Mouse (Mus musculus): ENCODE results near the gene Apod.

The Apod gene

DNA sequence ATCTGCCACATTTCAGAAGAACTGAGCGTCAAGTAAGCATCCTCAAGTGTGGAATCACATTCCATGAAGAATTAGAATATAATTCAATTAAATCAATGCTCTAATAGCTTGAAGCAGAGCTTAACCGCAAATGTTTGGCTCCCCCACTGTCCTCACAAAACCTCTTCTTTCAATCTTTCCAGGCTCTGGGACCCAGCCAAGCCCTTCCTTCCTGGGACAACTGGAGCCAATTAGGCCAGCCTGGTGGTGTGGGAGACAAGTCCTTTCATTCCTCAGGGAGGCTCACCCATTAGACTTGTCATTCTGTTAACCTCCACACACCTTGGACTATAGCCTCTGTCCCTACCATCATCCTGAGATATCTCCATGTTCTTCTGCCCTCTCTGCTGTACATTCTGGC is 32.6 kb downstream of the Apod start:
- DNase-seq (ENCODE audit: low spot score), result peak; percentile 77

DNA sequence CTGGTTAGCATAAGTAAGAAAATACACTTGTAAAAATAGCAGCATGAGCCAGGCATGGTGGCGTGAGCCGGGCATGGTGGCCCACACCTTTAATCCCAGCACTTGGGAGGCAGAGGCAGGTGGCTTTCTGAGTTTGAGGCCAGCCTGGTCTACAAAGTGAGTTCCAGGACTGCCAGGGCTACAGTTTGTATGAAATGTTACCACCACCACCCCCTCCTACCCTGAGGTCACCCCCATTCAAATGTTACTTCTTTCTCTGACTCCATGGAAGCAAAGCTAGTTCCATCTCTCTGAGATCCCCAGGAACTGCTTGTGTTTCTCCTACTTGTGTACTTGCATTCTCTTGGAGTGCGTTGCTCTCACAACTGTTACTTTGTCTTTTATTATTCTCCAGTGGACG is 34.4 kb downstream of the Apod start:
- DNase-seq (ENCODE audit: low spot score), result no peak

DNA sequence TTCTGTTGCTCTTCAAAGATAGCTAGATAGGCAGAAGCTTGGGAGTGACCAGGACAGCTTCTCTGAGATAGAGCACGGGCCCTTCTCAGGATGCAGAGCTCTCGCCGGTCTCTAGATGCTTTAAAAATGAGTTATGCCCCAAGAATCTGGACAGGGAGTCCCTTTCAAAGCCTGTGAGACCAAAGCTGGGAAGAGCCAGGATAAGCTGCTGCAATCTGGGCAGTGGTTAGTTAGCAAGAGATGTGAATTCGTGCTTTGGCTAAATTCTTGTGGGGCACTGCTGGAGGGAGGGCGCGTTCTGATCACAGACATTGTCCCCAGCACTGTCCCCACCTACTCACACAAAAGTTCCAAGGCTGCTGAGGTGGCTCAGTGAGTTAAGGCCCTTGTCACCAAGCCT is 36.0 kb downstream of the Apod start:
- no peak for DNase-seq (ENCODE audit: low spot score)

- no peak for DNase-seq (ENCODE audit: low spot score)
These were observed 36.5 kb downstream of the Apod start for GRCm38 (mm10) chr16:31278081-31278480.

DNA sequence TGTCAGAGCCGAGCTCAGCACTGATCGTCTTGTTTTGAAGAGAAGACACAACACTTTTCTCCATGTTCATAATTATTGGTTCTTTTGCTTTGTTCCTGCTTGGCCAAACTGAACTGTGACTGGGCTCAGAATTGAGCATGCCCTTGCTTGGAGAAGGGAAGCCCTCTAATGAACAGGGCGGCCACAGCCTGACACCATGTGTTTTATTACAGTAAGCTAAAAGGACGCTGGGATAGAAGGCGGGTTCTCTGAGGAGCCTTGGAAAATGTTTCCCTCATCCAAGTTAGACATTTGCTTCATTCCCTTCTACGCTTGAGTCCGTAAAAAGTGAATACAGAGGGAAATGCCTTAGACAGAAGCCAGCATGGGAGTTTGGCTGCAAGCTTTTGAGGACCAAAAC is 37.6 kb downstream of the Apod start:
- DNase-seq (ENCODE audit: low spot score), result no peak

GRCm38 (mm10) chr16:31276539-31276938 is 38.1 kb downstream of the Apod start:
- DNase-seq (ENCODE audit: low spot score), result peak; percentile 63

DNA sequence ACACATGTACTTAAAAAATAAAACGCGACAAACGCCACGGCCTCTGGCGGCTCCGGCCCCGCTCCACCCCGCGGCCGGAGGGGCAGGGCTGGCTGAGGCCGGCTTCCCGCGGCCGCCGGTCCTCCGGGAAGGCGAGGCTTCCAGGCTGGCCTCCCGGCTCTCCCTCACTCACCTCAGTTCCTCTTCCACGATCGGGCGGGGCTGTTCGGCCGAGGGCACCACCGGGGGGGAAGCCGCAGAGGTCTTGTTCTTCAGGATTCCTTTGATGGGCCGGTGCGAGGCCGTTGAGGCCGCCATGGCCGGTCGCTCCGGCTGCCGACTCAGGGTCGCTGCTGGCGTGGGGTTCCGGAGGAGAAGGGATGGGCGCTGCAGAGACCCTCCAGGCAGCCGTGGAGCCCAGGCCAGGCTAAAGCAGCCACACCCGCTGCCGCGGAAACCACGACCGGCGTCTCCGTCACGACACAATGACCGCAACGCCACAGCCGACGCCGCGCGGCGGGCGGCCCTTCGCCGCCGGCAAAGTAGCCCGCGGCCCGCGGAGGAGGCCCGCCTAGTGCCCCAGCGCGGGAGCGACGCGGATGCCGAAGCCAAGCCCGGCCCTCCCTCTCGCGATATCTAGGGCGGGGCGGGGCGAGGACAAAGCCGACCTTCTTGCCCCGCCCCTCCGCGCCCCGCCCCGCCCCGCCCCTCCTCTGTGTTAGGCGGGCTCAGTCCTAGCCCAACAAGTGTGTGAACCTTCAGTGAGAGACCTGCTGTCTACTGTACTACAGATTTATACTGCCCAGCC is 39.7 kb downstream of the Apod start, which contains the start of gene Ppp1r2:
Ppp1r2 (minus strand) TSS at position 604 of the 787 bp plus-strand sequence.
- DNase-seq (ENCODE audit: low spot score), result peak; percentile 93

- DNase-seq (ENCODE audit: low spot score), result peak; percentile 37
These were observed 40.5 kb downstream of the Apod start for GRCm38 (mm10) chr16:31274084-31274483.

- no peak for DNase-seq (ENCODE audit: low spot score)
These were observed 47.9 kb downstream of the Apod start for GRCm38 (mm10) chr16:31266692-31267091.

GRCm38 (mm10) chr16:31256151-31256550 is 58.5 kb downstream of the Apod start:
- no peak for DNase-seq (ENCODE audit: low spot score)

- no peak for DNase-seq (ENCODE audit: low spot score)
These were observed 58.9 kb downstream of the Apod start for GRCm38 (mm10) chr16:31255685-31256084.

DNA sequence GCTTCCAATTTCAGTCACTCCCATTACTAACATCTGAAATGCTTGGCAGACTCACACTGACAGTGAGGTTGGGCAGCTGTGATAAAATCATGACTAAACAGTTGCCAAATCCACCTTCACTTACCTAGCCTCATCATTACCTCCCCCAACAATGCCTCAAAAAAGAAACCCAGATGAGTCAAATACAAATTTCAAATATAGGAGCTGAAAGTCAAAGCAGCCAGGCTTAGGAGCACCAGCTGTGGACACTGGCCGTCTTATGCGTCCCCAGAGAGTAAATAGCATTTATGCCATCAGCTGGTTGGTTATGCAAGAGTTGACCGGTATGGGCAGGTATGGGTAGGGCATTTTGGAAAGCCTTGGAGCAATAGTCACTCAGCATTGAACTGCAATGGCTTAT is 65.2 kb downstream of the Apod start:
- DNase-seq (ENCODE audit: low spot score), result no peak

- DNase-seq (ENCODE audit: low spot score), result no peak
These were observed 65.9 kb downstream of the Apod start for GRCm38 (mm10) chr16:31248717-31249116.

DNA sequence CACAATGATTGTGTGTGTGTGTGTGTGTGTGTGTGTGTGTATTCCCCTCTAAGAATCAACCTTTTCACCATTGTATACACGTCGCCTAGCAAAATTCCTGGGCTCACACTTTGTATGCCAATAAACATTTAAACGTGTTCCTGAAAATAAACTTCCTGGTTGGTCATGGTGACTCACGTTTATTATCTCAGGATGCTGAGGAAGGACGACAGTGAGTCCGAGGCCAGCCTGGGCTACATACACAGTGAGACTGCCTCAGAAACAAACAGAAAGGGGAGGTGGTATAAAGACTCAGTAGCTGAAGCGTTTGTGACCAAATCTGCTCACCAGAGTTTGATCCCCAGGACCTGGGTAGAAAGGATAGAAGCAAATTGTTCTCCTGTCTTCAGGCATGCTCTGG is 67.2 kb downstream of the Apod start:
- no peak for DNase-seq (ENCODE audit: low spot score)
